ENCODE assay signal across 21 mouse cellular contexts in genomic region chr16:30244037-30244700, GRCm38 (mm10). TPM values are rescaled to one million over a fixed set of nuclear protein-coding genes. Genes with fewer than 3 reads are reported as not detected.
DNase-seq lines count a peak whose midpoint lies in the region; ATAC-seq and TF ChIP-seq lines count a peak whose summit lies in the region.
"Had no signal": no experiment of that assay in that cellular context is flagged by ENCODE, and none has a peak within 500 bp of the region (broad histone marks: within the 10 kb centered on the region; RNA-seq: fewer than 3 reads in every experiment).

No protein-coding gene starts in this region.

- ATAC-seq in intestine, embryonic 15.5 days = peak; percentile 43
- ATAC-seq in intestine, embryonic 16.5 days = no peak
- ATAC-seq in neural tube, embryonic 15.5 days (ENCODE audit: low FRiP score) = no peak
- peak; percentile 56; the same call in 1 of the 2 replicates for ATAC-seq in limb, embryonic 11.5 days (ENCODE audit: insufficient number of reproducible peaks, low FRiP score, low TSS enrichment, low read depth)
- ATAC-seq: midbrain, embryonic 13.5 days had no signal

- H3K36me3 ChIP-seq in intestine, embryonic 15.5 days = no peaks in the 10 kb centered on the region
- H3K36me3 ChIP-seq in intestine, embryonic 16.5 days (ENCODE audit: control insufficient read depth, insufficient read depth, low read length) = no peaks in the 10 kb centered on the region
- no peaks in the 10 kb centered on the region for H3K36me3 ChIP-seq in neural tube, embryonic 15.5 days
- no peaks in the 10 kb centered on the region for H3K36me3 ChIP-seq in limb, embryonic 11.5 days (ENCODE audit: control insufficient read depth, insufficient read depth, low read length)
- H3K36me3 ChIP-seq: embryonic facial prominence, embryonic 15.5 days; forebrain, embryonic 10.5 days; heart, embryonic 15.5 days; limb, embryonic 15.5 days; midbrain, embryonic 13.5 days had no signal

- H3K27ac ChIP-seq in intestine, embryonic 15.5 days = no peak overlapping the region
- H3K27ac ChIP-seq in intestine, embryonic 16.5 days (ENCODE audit: low read length) = no peak overlapping the region
- no peak overlapping the region for H3K27ac ChIP-seq in neural tube, embryonic 15.5 days (replicated peaks)
- no peak overlapping the region for H3K27ac ChIP-seq in limb, embryonic 11.5 days (replicated peaks; ENCODE audit: low read depth, low read length)
- H3K27ac ChIP-seq: embryonic facial prominence, embryonic 15.5 days; forebrain, embryonic 10.5 days; heart, embryonic 15.5 days; limb, embryonic 15.5 days; midbrain, embryonic 13.5 days had no signal

- no peak overlapping the region for H3K4me2 ChIP-seq in intestine, embryonic 15.5 days (replicated peaks)
- H3K4me2 ChIP-seq in intestine, embryonic 16.5 days (ENCODE audit: low read depth, low read length) = no peak overlapping the region
- no peak overlapping the region for H3K4me2 ChIP-seq in neural tube, embryonic 15.5 days
- H3K4me2 ChIP-seq in limb, embryonic 11.5 days (ENCODE audit: low read depth, severe bottlenecking) = peak overlapping the region; percentile 7; the same call in 1 of the 2 replicates
- H3K4me2 ChIP-seq: embryonic facial prominence, embryonic 15.5 days; heart, embryonic 15.5 days; limb, embryonic 15.5 days; midbrain, embryonic 13.5 days had no signal

- 36% methylated on average over 12 of the region's 12 CpGs for WGBS in intestine, embryonic 15.5 days
- WGBS in intestine, embryonic 16.5 days = 38% methylated on average over 12 of the region's 12 CpGs
- WGBS in neural tube, embryonic 15.5 days = 18% methylated on average over 12 of the region's 12 CpGs
- WGBS in limb, embryonic 11.5 days = 17% methylated on average over 12 of the region's 12 CpGs
- WGBS in lung, adult 2 months = 71% methylated on average over 12 of the region's 12 CpGs

- H3K4me3 ChIP-seq in intestine, embryonic 15.5 days (replicated peaks) = no peak overlapping the region
- no peak overlapping the region for H3K4me3 ChIP-seq in intestine, embryonic 16.5 days (ENCODE audit: low read length)
- no peak overlapping the region for H3K4me3 ChIP-seq in neural tube, embryonic 15.5 days (replicated peaks)
- no peak overlapping the region for H3K4me3 ChIP-seq in limb, embryonic 11.5 days (ENCODE audit: low read depth, low read length)
- H3K4me3 ChIP-seq in lung, adult 2 months (replicated peaks; ENCODE audit: extremely low read depth, low read depth, low read length) = no peak overlapping the region
- H3K4me3 ChIP-seq: embryonic facial prominence, embryonic 15.5 days; forebrain, embryonic 10.5 days; heart, embryonic 15.5 days; limb, embryonic 15.5 days; midbrain, embryonic 13.5 days; myocyte had no signal

- TF ChIP-seq POLR2A in lung, adult 2 months (IDR thresholded peaks at IDR 0.05; ENCODE audit: borderline replicate concordance, extremely low read depth, low read depth, low read length) = no peak

- DNase-seq in neural tube, embryonic 10.5 days (ENCODE audit: extremely low spot score, low spot score) = peak; percentile 65
- DNase-seq in limb, embryonic 11.5 days (ENCODE audit: low spot score) = peak; percentile 82
- no peak for DNase-seq in right cerebral cortex, postnatal 10 days (ENCODE audit: low spot score in 2 of 2)
- DNase-seq in lung, adult 2 months = no peak
- DNase-seq: adrenal gland, postnatal 14 days; B cell, adult 2 months; cerebellum, adult 11-12 months; heart, adult 11 months; kidney, adult 2 months; lung, postnatal 4 days; right cerebral cortex, postnatal 25 days; thymus, postnatal 4 days had no signal

- no peaks in the 10 kb centered on the region for H3K9me3 ChIP-seq in intestine, embryonic 15.5 days
- H3K9me3 ChIP-seq in intestine, embryonic 16.5 days (ENCODE audit: control insufficient read depth, low read length) = no peaks in the 10 kb centered on the region; the same call in 1 of the 2 replicates
- H3K9me3 ChIP-seq in neural tube, embryonic 15.5 days (replicated peaks) = no peaks in the 10 kb centered on the region
- no peaks in the 10 kb centered on the region for H3K9me3 ChIP-seq in limb, embryonic 11.5 days (ENCODE audit: control insufficient read depth, low read length)
- H3K9me3 ChIP-seq: embryonic facial prominence, embryonic 15.5 days; heart, embryonic 15.5 days; limb, embryonic 15.5 days; midbrain, embryonic 13.5 days had no signal

- TF ChIP-seq CTCF in lung, adult 2 months (IDR thresholded peaks at IDR 0.05; ENCODE audit: insufficient read depth, low read length) = no peak

- H3K27me3 ChIP-seq in intestine, embryonic 15.5 days (replicated peaks) = no peaks in the 10 kb centered on the region
- H3K27me3 ChIP-seq in intestine, embryonic 16.5 days (replicated peaks; ENCODE audit: control insufficient read depth, insufficient read depth, low read length) = no peaks in the 10 kb centered on the region
- H3K27me3 ChIP-seq in neural tube, embryonic 15.5 days (replicated peaks) = peaks cover 6% of the 10 kb centered on the region
- no peaks in the 10 kb centered on the region for H3K27me3 ChIP-seq in limb, embryonic 11.5 days (ENCODE audit: control insufficient read depth, insufficient read depth, low read length)
- H3K27me3 ChIP-seq: embryonic facial prominence, embryonic 15.5 days; limb, embryonic 15.5 days had no signal

- peaks cover 5% of the 10 kb centered on the region; the same call in 1 of the 2 replicates for H3K4me1 ChIP-seq in intestine, embryonic 15.5 days (replicated peaks)
- no peaks in the 10 kb centered on the region for H3K4me1 ChIP-seq in intestine, embryonic 16.5 days (ENCODE audit: control insufficient read depth, insufficient read depth, low read length)
- peaks cover 12% of the 10 kb centered on the region; the same call in 1 of the 2 replicates for H3K4me1 ChIP-seq in neural tube, embryonic 15.5 days
- H3K4me1 ChIP-seq in limb, embryonic 11.5 days (ENCODE audit: control insufficient read depth, insufficient read depth, low read length) = peaks cover 30% of the 10 kb centered on the region
- H3K4me1 ChIP-seq in lung, adult 2 months (ENCODE audit: control insufficient read depth, insufficient read depth, low read length) = no peaks in the 10 kb centered on the region
- H3K4me1 ChIP-seq: midbrain, embryonic 13.5 days had no signal

- no peak overlapping the region for H3K9ac ChIP-seq in intestine, embryonic 15.5 days
- no peak overlapping the region for H3K9ac ChIP-seq in intestine, embryonic 16.5 days (ENCODE audit: low read depth, low read length)
- no peak overlapping the region for H3K9ac ChIP-seq in neural tube, embryonic 15.5 days (replicated peaks)
- H3K9ac ChIP-seq in limb, embryonic 11.5 days (ENCODE audit: low read length) = no peak overlapping the region
- H3K9ac ChIP-seq: embryonic facial prominence, embryonic 15.5 days; heart, embryonic 15.5 days; limb, embryonic 15.5 days; midbrain, embryonic 13.5 days had no signal

RNA-seq across cellular contexts. Expression of gene Cpn2, which starts 23.1 kb away (rescaled TPM):
- 0.19 and 0.20 TPM in 2 replicates for polyA plus RNA-seq in intestine, embryonic 15.5 days (2015; fragmentation: Nextera tagmentation; extraction: Ambion mirVana)
- 0.24 and 0.28 TPM in 2 replicates for polyA plus RNA-seq in intestine, embryonic 16.5 days (2015; fragmentation: Nextera tagmentation; extraction: Ambion mirVana)
- not detected in 2 replicates for polyA plus RNA-seq in neural tube, embryonic 15.5 days (2015; fragmentation: Nextera tagmentation; extraction: Ambion mirVana)
- polyA plus RNA-seq in limb, embryonic 11.5 days (2014; fragmentation: Nextera tagmentation; extraction: Ambion mirVana) = not detected in 2 replicates
- 0.34 and 1.0 TPM in 2 replicates for polyA plus RNA-seq in lung, adult 2 months (2012; rRNA removed)
- polyA plus RNA-seq: embryonic facial prominence, embryonic 15.5 days; forebrain, embryonic 10.5 days; heart, embryonic 15.5 days; limb, embryonic 15.5 days; midbrain, embryonic 13.5 days; myocyte had no signal

RNA-seq across cellular contexts. Expression of gene Lrrc15, which starts 38.9 kb away (rescaled TPM):
- 0.43 and 0.44 TPM in 2 replicates for polyA plus RNA-seq in intestine, embryonic 15.5 days (2015; fragmentation: Nextera tagmentation; extraction: Ambion mirVana)
- polyA plus RNA-seq in intestine, embryonic 16.5 days (2015; fragmentation: Nextera tagmentation; extraction: Ambion mirVana) = 0.32 and 0.37 TPM in 2 replicates
- polyA plus RNA-seq in neural tube, embryonic 15.5 days (2015; fragmentation: Nextera tagmentation; extraction: Ambion mirVana) = 0.37 and 0.43 TPM in 2 replicates
- 0.74 and 0.89 TPM in 2 replicates for polyA plus RNA-seq in limb, embryonic 11.5 days (2014; fragmentation: Nextera tagmentation; extraction: Ambion mirVana)
- polyA plus RNA-seq in lung, adult 2 months (2012; rRNA removed) = 0.03 and 0.04 TPM in 2 replicates
- polyA plus RNA-seq: kidney, adult 2 months had no signal

Comparison
In these comparisons a context has a peak if more than half of its experiments do, and no peak if none do; other contexts are left out.
1. ATAC-seq: peak in intestine, embryonic 15.5 days (single experiment) and limb, embryonic 11.5 days (single experiment); none in intestine, embryonic 16.5 days (single experiment) and neural tube, embryonic 15.5 days (single experiment).
2. DNase-seq: peak in neural tube, embryonic 10.5 days (single experiment) and limb, embryonic 11.5 days (single experiment); none in right cerebral cortex, postnatal 10 days (0 of 2) and lung, adult 2 months (single experiment).